Mouse (Mus musculus) urinary bladder, adult 18-20 months (tissue): ENCODE measurements around the gene Pld5.

Experiments
- DNase-seq, 2 experiments: peaks; one replicate each; pipeline ENCODE4 v3.0.0; 2022; ENCODE audit warnings: low spot score in 2 of 2, mixed read lengths in 2 of 2

The Pld5 gene

GRCm38 (mm10) chr1:176274667-176275610, at the start of gene Pld5:
TSS of gene Pld5 (minus strand) at chr1:176275312.
- no peak for DNase-seq

- no peak for DNase-seq
Observed at GRCm38 (mm10) chr1:176315063-176315462, 40.0 kb upstream of the Pld5 start.

GRCm38 (mm10) chr1:176310174-176310573, 35.1 kb upstream of the Pld5 start:
- no peak for DNase-seq

- DNase-seq, result no peak
Observed at GRCm38 (mm10) chr1:176289396-176289795, 14.3 kb upstream of the Pld5 start.

GRCm38 (mm10) chr1:176275611-176275980, 484 bp upstream of the Pld5 start:
- DNase-seq, result no peak

- no peak for DNase-seq
Observed at GRCm38 (mm10) chr1:176248717-176249030, 26.4 kb downstream of the Pld5 start.

GRCm38 (mm10) chr1:176247885-176248716, 27.0 kb downstream of the Pld5 start:
- no peak for DNase-seq

GRCm38 (mm10) chr1:176239199-176239598, 35.9 kb downstream of the Pld5 start:
- no peak for DNase-seq

GRCm38 (mm10) chr1:176223794-176224193, 51.3 kb downstream of the Pld5 start:
- DNase-seq, result no peak

- DNase-seq, result peak; percentile 1 to 10
Observed at GRCm38 (mm10) chr1:176223196-176223595, 51.9 kb downstream of the Pld5 start.

GRCm38 (mm10) chr1:176218217-176218616, 56.9 kb downstream of the Pld5 start:
- DNase-seq, result no peak

- no peak for DNase-seq
Observed at GRCm38 (mm10) chr1:176213645-176214221, 61.4 kb downstream of the Pld5 start.

GRCm38 (mm10) chr1:176212922-176213644, 62.0 kb downstream of the Pld5 start:
- DNase-seq, result no peak

- DNase-seq, result no peak
Observed at GRCm38 (mm10) chr1:176210803-176211202, 64.3 kb downstream of the Pld5 start.

- DNase-seq, result no peak
Observed at GRCm38 (mm10) chr1:176208014-176208413, 67.1 kb downstream of the Pld5 start.

- DNase-seq, result no peak
Observed at GRCm38 (mm10) chr1:176202360-176202759, 72.8 kb downstream of the Pld5 start.

GRCm38 (mm10) chr1:176197036-176197766, 77.9 kb downstream of the Pld5 start:
- DNase-seq, result no peak

- DNase-seq, result no peak
Observed at GRCm38 (mm10) chr1:176196341-176196740, 78.8 kb downstream of the Pld5 start.

GRCm38 (mm10) chr1:176194727-176195126, 80.4 kb downstream of the Pld5 start:
- DNase-seq, result no peak

GRCm38 (mm10) chr1:176183991-176184390, 91.1 kb downstream of the Pld5 start:
- DNase-seq, result no peak

GRCm38 (mm10) chr1:176174971-176175370, 100.1 kb downstream of the Pld5 start:
- DNase-seq, result no peak
